11 mouse cellular contexts compared by ENCODE assay signal in genomic region chr9:38168341-38168740, GRCm38 (mm10). TPM values are rescaled to one million over a fixed set of nuclear protein-coding genes. Genes with fewer than 3 reads are reported as not detected.
"Had no signal": no experiment of that assay in that cellular context is flagged by ENCODE, and none has a peak within 500 bp of the region (broad histone marks: within the 10 kb centered on the region; RNA-seq: fewer than 3 reads in every experiment).

No protein-coding gene starts in this region.

RNA-seq across cellular contexts. Expression of gene Olfr891, which starts 12.3 kb away (rescaled TPM):
- total RNA-seq: left cerebral cortex, postnatal 10 days; left cerebral cortex, postnatal 14 days; left cerebral cortex, postnatal 25 days; left cerebral cortex, postnatal 36 days; left cerebral cortex, postnatal 4 days; liver, adult 2 months; megakaryocyte progenitor cell, adult 5-6 weeks; megakaryocyte, adult 5-6 weeks; megakaryocyte-erythroid progenitor cell, adult 5-6 weeks; midbrain, postnatal 0 days; monocyte, adult 5-6 weeks had no signal

RNA-seq across cellular contexts. Expression of gene Olfr890, which starts 26.0 kb away (rescaled TPM):
- total RNA-seq: left cerebral cortex, postnatal 10 days; left cerebral cortex, postnatal 14 days; left cerebral cortex, postnatal 25 days; left cerebral cortex, postnatal 36 days; left cerebral cortex, postnatal 4 days; liver, adult 2 months; megakaryocyte progenitor cell, adult 5-6 weeks; megakaryocyte, adult 5-6 weeks; megakaryocyte-erythroid progenitor cell, adult 5-6 weeks; midbrain, postnatal 0 days; monocyte, adult 5-6 weeks had no signal

RNA-seq across cellular contexts. Expression of gene Olfr893, which starts 39.8 kb away (rescaled TPM):
- total RNA-seq: left cerebral cortex, postnatal 10 days; left cerebral cortex, postnatal 14 days; left cerebral cortex, postnatal 25 days; left cerebral cortex, postnatal 36 days; left cerebral cortex, postnatal 4 days; liver, adult 2 months; megakaryocyte progenitor cell, adult 5-6 weeks; megakaryocyte, adult 5-6 weeks; megakaryocyte-erythroid progenitor cell, adult 5-6 weeks; midbrain, postnatal 0 days; monocyte, adult 5-6 weeks had no signal

RNA-seq across cellular contexts. Expression of gene Olfr894, which starts 49.5 kb away (rescaled TPM):
- total RNA-seq: left cerebral cortex, postnatal 10 days; left cerebral cortex, postnatal 14 days; left cerebral cortex, postnatal 25 days; left cerebral cortex, postnatal 36 days; left cerebral cortex, postnatal 4 days; liver, adult 2 months; megakaryocyte progenitor cell, adult 5-6 weeks; megakaryocyte, adult 5-6 weeks; megakaryocyte-erythroid progenitor cell, adult 5-6 weeks; midbrain, postnatal 0 days; monocyte, adult 5-6 weeks had no signal

RNA-seq across cellular contexts. Expression of gene Olfr889, which starts 53.3 kb away (rescaled TPM):
- total RNA-seq: left cerebral cortex, postnatal 10 days; left cerebral cortex, postnatal 14 days; left cerebral cortex, postnatal 25 days; left cerebral cortex, postnatal 36 days; left cerebral cortex, postnatal 4 days; liver, adult 2 months; megakaryocyte, adult 5-6 weeks; midbrain, postnatal 0 days; monocyte, adult 5-6 weeks had no signal
